Mouse (Mus musculus): Measurements from ENCODE around the gene Ppm1h. TPM values are rescaled to one million over a fixed set of nuclear protein-coding genes. Genes with fewer than 3 reads are reported as not detected.

The Ppm1h gene
- polyA plus RNA-seq, 1 experiment from 2014 or later, result 12.2 TPM

DNA sequence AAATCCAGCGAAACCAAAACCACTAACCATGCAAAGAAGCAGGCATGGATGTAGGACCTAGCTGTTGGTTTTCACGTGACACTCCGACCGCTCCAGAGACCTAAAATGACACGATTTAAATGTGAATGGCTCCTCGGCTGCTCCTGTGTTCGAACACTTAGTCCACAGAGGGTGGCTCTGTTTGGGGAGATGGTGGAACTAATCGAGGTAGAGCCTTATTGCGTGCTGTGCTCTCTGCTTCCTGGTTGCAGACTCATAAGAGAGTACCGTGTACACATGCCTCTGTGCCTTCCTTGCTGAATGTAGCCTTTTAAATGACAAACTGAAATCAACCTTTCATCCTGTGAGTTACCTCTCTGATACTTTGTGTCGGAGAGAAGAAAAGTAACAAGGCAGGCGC lies 79.2 kb downstream of the Ppm1h start:
- H3K9ac ChIP-seq (replicated peaks; ENCODE audit: low read depth, low read length), result no peak overlapping the region
- no peaks in the 10 kb centered on the region for H3K27me3 ChIP-seq (replicated peaks; ENCODE audit: control insufficient read depth, insufficient read depth, low read length)

DNA sequence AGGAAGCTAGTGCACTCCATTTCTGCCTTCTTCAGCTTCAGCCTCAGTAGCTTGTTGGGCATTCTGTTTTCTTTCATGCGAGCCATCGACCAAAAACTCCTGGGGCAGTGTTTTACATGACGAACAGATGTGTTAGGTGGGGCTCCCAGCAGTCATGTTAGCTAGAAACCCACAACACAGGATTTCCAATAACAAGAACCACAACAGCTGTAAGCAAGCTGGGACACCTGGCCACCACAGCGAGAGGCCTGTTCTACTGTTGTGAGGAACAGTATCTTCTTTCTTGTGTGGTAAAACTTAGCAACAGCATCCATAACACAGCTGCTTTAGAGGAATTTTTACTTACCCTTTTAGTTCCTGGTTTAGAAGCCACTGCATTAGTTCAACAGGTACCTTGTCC lies 79.8 kb downstream of the Ppm1h start:
- no peaks in the 10 kb centered on the region for H3K9me3 ChIP-seq (ENCODE audit: control insufficient read depth, low read length)
- H3K4me2 ChIP-seq (ENCODE audit: low read length), result no peak overlapping the region
- H3K9ac ChIP-seq (replicated peaks; ENCODE audit: low read depth, low read length), result no peak overlapping the region
- peaks cover 11% of the 10 kb centered on the region for H3K4me1 ChIP-seq (replicated peaks; ENCODE audit: control insufficient read depth, insufficient read depth, low read length)
- H3K27me3 ChIP-seq (replicated peaks; ENCODE audit: control insufficient read depth, insufficient read depth, low read length), result no peaks in the 10 kb centered on the region
- no peak for ATAC-seq
- no peak overlapping the region for H3K4me3 ChIP-seq (replicated peaks; ENCODE audit: low read length)
- no peak overlapping the region for H3K27ac ChIP-seq (ENCODE audit: low read length)
- no peaks in the 10 kb centered on the region for H3K36me3 ChIP-seq (ENCODE audit: control insufficient read depth, insufficient read depth)
- WGBS, result 87% methylated on average over 4 of the region's 4 CpGs

More for the DNA sequence above, 79.2 kb downstream of the Ppm1h start:
- Histone ChIP-seq H3K4me2 (ENCODE audit: low read length) (no peak overlapping the region), H3K9me3 (ENCODE audit: control insufficient read depth, low read length) (no peaks in the 10 kb centered on the region), H3K36me3 (ENCODE audit: control insufficient read depth, insufficient read depth) (no peaks in the 10 kb centered on the region), H3K4me3 (replicated peaks; ENCODE audit: low read length) (no peak overlapping the region), H3K27ac (ENCODE audit: low read length) (no peak overlapping the region), H3K4me1 (replicated peaks; ENCODE audit: control insufficient read depth, insufficient read depth, low read length) (peaks cover 13% of the 10 kb centered on the region)
- 61% methylated on average over 12 of the region's 12 CpGs for WGBS
- no peak for ATAC-seq

DNA sequence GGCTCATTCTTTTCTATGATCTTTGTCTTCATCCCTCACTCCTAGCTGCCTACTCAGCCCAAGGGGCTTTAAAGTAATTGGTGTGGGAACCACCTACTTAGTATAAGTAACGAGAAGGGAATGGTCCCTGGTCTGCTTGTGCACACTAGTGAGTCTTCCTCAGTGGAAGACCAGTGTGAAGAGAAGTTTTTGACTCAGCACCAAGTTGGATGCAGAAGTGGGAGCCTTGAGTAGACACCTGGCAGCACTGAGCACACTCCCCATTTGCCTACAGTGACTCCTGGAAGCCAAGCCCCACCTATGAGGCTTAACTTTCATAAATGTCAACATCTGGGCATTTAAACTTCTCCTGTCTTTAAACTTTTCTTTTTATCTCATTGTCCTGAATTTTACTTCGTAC lies 81.2 kb downstream of the Ppm1h start:
- WGBS, result 64% methylated on average over 2 of the region's 2 CpGs

DNA sequence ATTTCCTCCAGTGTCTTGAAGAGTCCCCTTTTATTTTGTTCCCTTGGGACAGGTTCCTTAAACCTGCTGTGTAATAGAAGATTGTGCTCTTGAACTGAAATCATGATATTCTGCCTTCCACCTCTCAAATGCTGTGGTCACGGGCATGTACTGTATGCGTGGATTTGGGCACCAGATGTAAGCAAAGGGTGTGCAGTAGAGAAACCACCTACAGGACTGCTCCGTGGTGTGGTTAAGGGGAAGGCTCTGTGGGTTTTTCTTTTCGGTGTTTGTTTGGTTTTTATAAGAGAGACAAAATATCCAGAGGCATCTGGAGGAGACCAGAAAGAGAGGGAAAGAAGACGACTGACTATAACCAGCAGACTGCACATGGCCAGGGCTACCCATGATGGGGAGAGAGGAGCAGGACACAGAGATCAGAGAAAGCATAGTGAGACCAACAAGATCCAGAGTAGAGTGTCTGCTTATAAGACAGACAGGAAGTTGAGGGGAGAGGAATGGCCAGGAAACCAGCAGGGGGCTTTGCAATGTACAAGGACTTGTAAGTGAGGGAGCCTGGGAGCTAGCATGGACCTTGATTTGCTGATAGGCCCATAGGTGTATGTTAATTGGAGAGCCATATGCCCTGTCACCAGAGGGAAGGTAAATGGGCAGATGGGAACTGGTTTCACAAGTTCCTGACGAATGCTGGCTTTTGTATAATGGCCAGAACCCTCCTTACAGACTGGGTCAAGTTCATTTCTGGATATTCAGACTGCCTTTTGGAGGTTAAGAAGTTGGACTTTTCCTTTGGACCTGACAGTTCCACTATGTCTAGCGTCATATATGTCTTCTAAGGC lies 82.1 kb downstream of the Ppm1h start:
- ATAC-seq, result no peak
- no peaks in the 10 kb centered on the region for H3K9me3 ChIP-seq (ENCODE audit: control insufficient read depth, low read length)
- 0 out of 2 replicates have a peak, but pooled peaks cover 4% of the 10 kb centered on the region for H3K4me1 ChIP-seq (replicated peaks; ENCODE audit: control insufficient read depth, insufficient read depth, low read length)
- WGBS, result 86% methylated on average over 7 of the region's 7 CpGs
- no peaks in the 10 kb centered on the region for H3K27me3 ChIP-seq (replicated peaks; ENCODE audit: control insufficient read depth, insufficient read depth, low read length)
- no peak overlapping the region for H3K27ac ChIP-seq (ENCODE audit: low read length)
- H3K9ac ChIP-seq (replicated peaks; ENCODE audit: low read depth, low read length), result no peak overlapping the region
- no peak overlapping the region for H3K4me3 ChIP-seq (replicated peaks; ENCODE audit: low read length)
- H3K36me3 ChIP-seq (ENCODE audit: control insufficient read depth, insufficient read depth), result no peaks in the 10 kb centered on the region
- H3K4me2 ChIP-seq (ENCODE audit: low read length), result no peak overlapping the region

More for the DNA sequence above, 81.2 kb downstream of the Ppm1h start:
- no peak overlapping the region for H3K4me2 ChIP-seq (ENCODE audit: low read length)
- no peak for ATAC-seq
- no peak overlapping the region for H3K4me3 ChIP-seq (replicated peaks; ENCODE audit: low read length)
- H3K27ac ChIP-seq (ENCODE audit: low read length), result no peak overlapping the region
- no peaks in the 10 kb centered on the region for H3K9me3 ChIP-seq (ENCODE audit: control insufficient read depth, low read length)
- no peaks in the 10 kb centered on the region for H3K27me3 ChIP-seq (replicated peaks; ENCODE audit: control insufficient read depth, insufficient read depth, low read length)
- H3K36me3 ChIP-seq (ENCODE audit: control insufficient read depth, insufficient read depth), result no peaks in the 10 kb centered on the region
- H3K4me1 ChIP-seq (replicated peaks; ENCODE audit: control insufficient read depth, insufficient read depth, low read length), result 0 out of 2 replicates have a peak, but pooled peaks cover 4% of the 10 kb centered on the region
- no peak overlapping the region for H3K9ac ChIP-seq (replicated peaks; ENCODE audit: low read depth, low read length)

DNA sequence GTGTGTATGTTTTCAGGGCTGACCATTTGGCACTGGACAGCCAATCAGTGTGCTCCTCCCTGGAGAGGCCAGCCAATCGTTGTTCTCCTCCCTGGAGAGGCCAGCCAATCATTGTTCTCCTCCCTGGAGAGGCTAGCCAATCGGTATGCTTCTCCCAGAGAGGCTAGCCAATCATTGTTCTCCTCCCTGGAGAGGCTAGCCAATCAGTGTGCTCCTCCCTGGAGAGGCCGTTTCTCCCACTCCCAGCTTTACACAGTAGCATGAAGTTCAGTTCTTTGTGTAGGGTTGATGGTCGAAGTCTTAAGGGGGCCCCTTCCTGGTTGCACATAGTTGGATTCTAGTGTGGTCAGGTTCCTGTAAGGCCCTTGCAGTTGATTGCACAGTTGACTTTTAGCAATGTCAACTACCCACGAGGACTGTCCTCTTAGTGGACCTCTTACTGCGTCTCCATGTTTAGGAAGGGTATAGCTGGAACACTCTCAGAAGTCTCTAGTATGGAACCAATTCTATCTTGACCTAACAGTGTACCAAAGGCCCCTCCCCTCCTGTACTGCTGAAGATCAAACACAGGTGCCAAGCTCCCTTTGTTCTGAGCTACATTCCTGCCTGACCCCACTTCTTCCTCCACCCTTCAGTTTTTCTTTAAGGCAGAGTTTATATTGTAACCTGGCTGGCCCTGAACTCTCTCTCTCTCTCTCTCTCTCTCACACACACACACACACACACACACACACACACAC lies 84.4 kb downstream of the Ppm1h start:
- H3K4me2 ChIP-seq (ENCODE audit: low read length), result no peak overlapping the region
- WGBS, result 91% methylated on average over 6 of the region's 6 CpGs
- no peak overlapping the region for H3K27ac ChIP-seq (ENCODE audit: low read length)
- H3K9me3 ChIP-seq (ENCODE audit: control insufficient read depth, low read length), result no peaks in the 10 kb centered on the region
- ATAC-seq, result no peak
- no peaks in the 10 kb centered on the region for H3K27me3 ChIP-seq (replicated peaks; ENCODE audit: control insufficient read depth, insufficient read depth, low read length)
- no peak overlapping the region for H3K4me3 ChIP-seq (replicated peaks; ENCODE audit: low read length)
- H3K9ac ChIP-seq (replicated peaks; ENCODE audit: low read depth, low read length), result no peak overlapping the region
- no peaks in the 10 kb centered on the region for H3K4me1 ChIP-seq (replicated peaks; ENCODE audit: control insufficient read depth, insufficient read depth, low read length)
- H3K36me3 ChIP-seq (ENCODE audit: control insufficient read depth, insufficient read depth), result no peaks in the 10 kb centered on the region

DNA sequence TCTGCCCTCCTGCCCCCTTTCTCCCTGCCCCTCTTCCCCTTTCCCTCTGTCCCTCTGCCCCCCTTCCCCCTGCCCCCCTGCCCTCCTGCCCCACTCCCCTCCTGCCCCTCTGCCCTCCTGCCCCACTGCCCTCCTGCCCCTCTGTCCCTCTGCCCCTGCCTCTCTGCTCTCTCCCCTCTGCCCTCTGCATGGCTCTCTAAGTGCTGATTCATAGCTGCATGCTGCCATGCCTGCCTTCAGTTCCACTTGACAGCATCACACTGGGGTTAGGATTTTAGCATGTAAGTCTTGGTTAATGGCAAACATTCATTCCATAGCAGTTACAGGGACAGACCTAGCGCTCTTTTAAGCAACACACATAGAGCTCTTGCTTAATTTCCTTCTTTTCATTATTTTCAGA lies 85.0 kb downstream of the Ppm1h start:
- Histone ChIP-seq H3K9me3 (ENCODE audit: control insufficient read depth, low read length) (no peaks in the 10 kb centered on the region), H3K27ac (ENCODE audit: low read length) (no peak overlapping the region), H3K4me2 (ENCODE audit: low read length) (no peak overlapping the region), H3K27me3 (replicated peaks; ENCODE audit: control insufficient read depth, insufficient read depth, low read length) (no peaks in the 10 kb centered on the region), H3K4me3 (replicated peaks; ENCODE audit: low read length) (no peak overlapping the region), H3K4me1 (replicated peaks; ENCODE audit: control insufficient read depth, insufficient read depth, low read length) (no peaks in the 10 kb centered on the region), H3K9ac (replicated peaks; ENCODE audit: low read depth, low read length) (no peak overlapping the region), H3K36me3 (ENCODE audit: control insufficient read depth, insufficient read depth) (no peaks in the 10 kb centered on the region)
- 80% methylated on average over 1 of the region's 1 CpGs for WGBS
- no peak for ATAC-seq

DNA sequence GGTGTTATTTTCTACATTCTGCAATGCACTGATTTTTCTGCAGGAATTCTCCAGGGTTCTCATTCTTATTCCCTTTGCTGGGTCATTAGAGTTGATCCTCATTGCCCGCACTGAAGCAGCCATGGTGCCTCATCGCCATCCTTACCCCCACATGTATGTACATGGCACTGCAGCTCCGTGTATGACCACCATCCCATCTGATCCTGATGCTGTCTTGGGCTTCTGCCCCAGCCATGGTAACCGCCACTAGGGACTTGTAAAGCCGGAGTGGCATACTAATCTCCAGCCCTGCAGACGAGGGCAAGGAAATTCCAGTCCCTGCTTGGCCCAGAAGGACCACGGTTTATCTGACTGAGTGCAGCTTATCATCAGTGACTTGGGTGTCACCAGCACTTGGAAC lies 86.1 kb downstream of the Ppm1h start:
- 65% methylated on average over 7 of the region's 7 CpGs for WGBS
- no peak for ATAC-seq
- H3K4me3 ChIP-seq (replicated peaks; ENCODE audit: low read length), result no peak overlapping the region
- H3K27ac ChIP-seq (ENCODE audit: low read length), result no peak overlapping the region
- H3K4me2 ChIP-seq (ENCODE audit: low read length), result no peak overlapping the region
- H3K36me3 ChIP-seq (ENCODE audit: control insufficient read depth, insufficient read depth), result no peaks in the 10 kb centered on the region
- no peaks in the 10 kb centered on the region for H3K9me3 ChIP-seq (ENCODE audit: control insufficient read depth, low read length)
- H3K4me1 ChIP-seq (replicated peaks; ENCODE audit: control insufficient read depth, insufficient read depth, low read length), result no peaks in the 10 kb centered on the region
- H3K9ac ChIP-seq (replicated peaks; ENCODE audit: low read depth, low read length), result no peak overlapping the region
- H3K27me3 ChIP-seq (replicated peaks; ENCODE audit: control insufficient read depth, insufficient read depth, low read length), result no peaks in the 10 kb centered on the region

DNA sequence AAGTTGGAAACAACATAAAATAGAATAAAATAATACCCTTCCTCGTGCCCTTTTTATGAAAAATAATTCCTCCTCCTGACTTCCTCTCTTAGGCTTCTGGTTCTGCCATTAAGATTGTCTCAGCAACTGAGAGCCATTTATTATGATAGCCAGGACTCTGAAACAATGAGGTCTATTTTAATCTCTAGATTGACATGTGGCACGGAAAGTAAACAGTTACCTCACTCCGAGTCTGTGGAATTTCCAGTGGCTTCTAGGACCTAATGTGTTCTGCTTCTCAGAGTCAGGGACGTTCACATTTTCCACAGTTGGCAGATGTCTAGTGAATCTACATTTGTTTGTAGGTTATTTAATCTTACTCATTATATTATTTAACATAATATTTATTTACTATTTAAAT lies 87.0 kb downstream of the Ppm1h start:
- Histone ChIP-seq H3K9me3 (ENCODE audit: control insufficient read depth, low read length) (no peaks in the 10 kb centered on the region), H3K4me2 (ENCODE audit: low read length) (no peak overlapping the region), H3K36me3 (ENCODE audit: control insufficient read depth, insufficient read depth) (no peaks in the 10 kb centered on the region), H3K9ac (replicated peaks; ENCODE audit: low read depth, low read length) (no peak overlapping the region), H3K27me3 (replicated peaks; ENCODE audit: control insufficient read depth, insufficient read depth, low read length) (no peaks in the 10 kb centered on the region), H3K27ac (ENCODE audit: low read length) (no peak overlapping the region), H3K4me3 (replicated peaks; ENCODE audit: low read length) (no peak overlapping the region), H3K4me1 (replicated peaks; ENCODE audit: control insufficient read depth, insufficient read depth, low read length) (no peaks in the 10 kb centered on the region)
- ATAC-seq, result no peak
- 39% methylated on average over 4 of the region's 4 CpGs for WGBS

DNA sequence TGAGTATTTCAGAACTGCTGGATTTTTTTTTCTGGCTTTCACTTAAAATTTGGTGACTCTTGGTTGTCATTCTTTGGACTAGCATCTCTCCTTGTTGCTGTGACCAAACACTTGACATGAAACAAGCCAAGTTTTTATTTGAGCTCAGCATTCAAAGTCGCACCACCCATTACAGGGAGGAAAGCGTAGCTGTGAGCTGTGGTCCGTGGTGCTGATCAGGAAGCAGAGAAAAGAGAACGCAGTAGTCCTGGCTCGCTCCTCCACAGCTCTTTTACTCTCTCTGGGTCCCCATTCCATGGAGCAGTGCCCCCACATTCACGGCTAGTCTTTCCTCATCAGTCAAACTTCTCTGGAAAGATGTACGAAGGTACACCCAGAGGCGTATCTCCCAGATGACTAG lies 87.4 kb downstream of the Ppm1h start:
- Histone ChIP-seq H3K27ac (ENCODE audit: low read length) (no peak overlapping the region), H3K9me3 (ENCODE audit: control insufficient read depth, low read length) (no peaks in the 10 kb centered on the region), H3K4me2 (ENCODE audit: low read length) (no peak overlapping the region), H3K4me1 (replicated peaks; ENCODE audit: control insufficient read depth, insufficient read depth, low read length) (no peaks in the 10 kb centered on the region), H3K27me3 (replicated peaks; ENCODE audit: control insufficient read depth, insufficient read depth, low read length) (no peaks in the 10 kb centered on the region), H3K4me3 (replicated peaks; ENCODE audit: low read length) (no peak overlapping the region), H3K9ac (replicated peaks; ENCODE audit: low read depth, low read length) (no peak overlapping the region), H3K36me3 (ENCODE audit: control insufficient read depth, insufficient read depth) (no peaks in the 10 kb centered on the region)
- WGBS, result 58% methylated on average over 8 of the region's 8 CpGs
- no peak for ATAC-seq

All from forebrain, embryonic 16.5 days (tissue).